Mouse (Mus musculus) bone marrow macrophage, adult 2 months (primary cell): ENCODE data around the gene Ecpas.

Experiments used
- CTCF ChIP-seq: IDR thresholded peaks from 2 replicates; pipeline ENCODE4 v1.5.1; 2012; ENCODE audit warnings: low read depth, mild to moderate bottlenecking, low read length, moderate library complexity
- POLR2A ChIP-seq: IDR thresholded peaks from 2 replicates; pipeline ENCODE4 v1.6.1; 2012; ENCODE audit warnings: mild to moderate bottlenecking, low read depth, low read length, borderline replicate concordance

DNA sequence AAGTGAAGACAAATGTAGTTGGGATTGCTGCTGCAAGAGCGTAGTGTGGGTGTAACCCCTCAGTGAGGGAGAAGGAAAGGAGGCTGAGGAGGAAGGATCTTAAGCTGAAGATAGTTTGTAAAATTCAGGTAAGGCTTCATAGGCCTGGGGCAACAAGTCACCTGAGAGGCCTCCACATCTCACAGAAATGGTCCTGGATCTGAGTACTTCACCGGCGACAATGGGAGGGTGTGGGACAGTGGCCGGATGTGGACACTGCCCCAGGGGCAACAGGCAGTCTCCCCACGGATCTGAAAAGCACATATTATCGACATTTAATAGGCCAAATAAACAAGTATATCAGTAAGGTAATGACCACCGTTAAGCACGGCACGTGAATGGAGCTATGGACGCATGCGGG lies 40.1 kb upstream of the Ecpas start:
- no peak for TF ChIP-seq CTCF
- TF ChIP-seq POLR2A, result no peak
